Mouse (Mus musculus) embryonic facial prominence, embryonic 13.5 days (tissue): ENCODE measurements around the gene Prr15l. TPM values are rescaled to one million over a fixed set of nuclear protein-coding genes. Genes with fewer than 3 reads are reported as not detected.

Experiments used
- ATAC-seq: fragments of 200-750 bp; cut with Nextera tagmentation; 2 replicates; pipeline ENCODE4 v1.8.0; 2017; ENCODE audit warnings: low read depth; ENCODE audit not compliant: insufficient number of reproducible peaks, insufficient read depth, low FRiP score, low TSS enrichment
- H3K27ac ChIP-seq: fragments of 300-500 bp; sonication (generic); 2 replicates; pipeline ENCODE4 v1.5.1; 2015; ENCODE audit warnings: moderate library complexity, mild to moderate bottlenecking, inconsistent platforms
- H3K27me3 ChIP-seq: fragments of 300-500 bp; sonication (generic); 2 replicates; pipeline ENCODE4 v1.6.1; 2015; ENCODE audit warnings: mild to moderate bottlenecking, inconsistent platforms
- H3K36me3 ChIP-seq: fragments of 300-500 bp; sonication (generic); 2 replicates; pipeline ENCODE4 v1.6.1; 2015; ENCODE audit warnings: mild to moderate bottlenecking, inconsistent platforms
- H3K4me1 ChIP-seq: fragments of 300-500 bp; sonication (generic); 2 replicates; pipeline ENCODE4 v1.6.1; 2015; ENCODE audit warnings: inconsistent platforms
- H3K4me2 ChIP-seq: fragments of 300-500 bp; sonication (generic); 2 replicates; pipeline ENCODE4 v1.6.1; 2015; ENCODE audit warnings: moderate library complexity, mild to moderate bottlenecking, inconsistent platforms
- H3K4me3 ChIP-seq: fragments of 300-500 bp; sonication (generic); 2 replicates; pipeline ENCODE4 v1.5.1; 2015; ENCODE audit warnings: mild to moderate bottlenecking, inconsistent platforms
- H3K9ac ChIP-seq: fragments of 300-500 bp; sonication (generic); 2 replicates; pipeline ENCODE4 v1.6.1; 2015; ENCODE audit warnings: mild to moderate bottlenecking, inconsistent platforms
- H3K9me3 ChIP-seq: fragments of 300-500 bp; sonication (generic); 2 replicates; pipeline ENCODE4 v1.6.1; 2016; ENCODE audit warnings: inconsistent platforms
- WGBS: fragments of 180-500 bp; shearing (Covaris S2); methylation state at CpG from one replicate; pipeline ENCODE4 v1.1.7; 2015; ENCODE audit warnings: mixed read lengths; 5-methylcytosine and 5-hydroxymethylcytosine counted together
- polyA plus RNA-seq: library from polyadenylated mRNA; unstranded; fragments of >200 nt; fragmentation: Nextera tagmentation; extraction: Ambion mirVana; gene quantifications from 2 replicates; pipeline ENCODE4 v1.2.1, GENCODE M21; 2015

The Prr15l gene
- polyA plus RNA-seq, 1 experiment from 2014 or later: 2.4 TPM

DNA sequence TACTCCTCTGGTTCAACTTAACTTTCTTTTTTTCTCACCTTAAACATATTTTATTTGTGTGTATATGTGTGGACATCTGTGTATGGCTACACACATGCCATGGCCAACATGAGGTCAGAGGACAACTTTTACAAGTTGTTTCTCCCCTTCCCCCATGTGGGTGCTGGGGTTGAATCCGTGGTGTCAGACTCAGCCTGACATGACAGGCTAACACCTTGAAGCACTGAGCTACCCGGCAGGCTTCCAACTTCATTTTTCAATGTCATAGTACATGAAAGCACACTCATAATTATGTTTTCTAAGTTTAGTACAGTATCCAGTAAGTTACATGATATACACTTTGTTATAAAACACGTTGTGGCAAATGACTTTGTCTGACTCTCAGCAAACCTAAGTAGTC lies 42.4 kb downstream of the Prr15l start:
- no peak for ATAC-seq
- H3K9ac ChIP-seq: peak overlapping the region; percentile 51; the same call in 1 of the 2 replicates
- H3K4me3 ChIP-seq: no peak overlapping the region
- H3K36me3 ChIP-seq: no peaks in the 10 kb centered on the region
- no peaks in the 10 kb centered on the region for H3K27me3 ChIP-seq
- H3K9me3 ChIP-seq: no peaks in the 10 kb centered on the region
- no peak overlapping the region for H3K4me2 ChIP-seq
- H3K4me1 ChIP-seq: peaks cover 46% of the 10 kb centered on the region
- H3K27ac ChIP-seq: peak overlapping the region; percentile 58
- 80% methylated on average over 3 of the region's 3 CpGs for WGBS

DNA sequence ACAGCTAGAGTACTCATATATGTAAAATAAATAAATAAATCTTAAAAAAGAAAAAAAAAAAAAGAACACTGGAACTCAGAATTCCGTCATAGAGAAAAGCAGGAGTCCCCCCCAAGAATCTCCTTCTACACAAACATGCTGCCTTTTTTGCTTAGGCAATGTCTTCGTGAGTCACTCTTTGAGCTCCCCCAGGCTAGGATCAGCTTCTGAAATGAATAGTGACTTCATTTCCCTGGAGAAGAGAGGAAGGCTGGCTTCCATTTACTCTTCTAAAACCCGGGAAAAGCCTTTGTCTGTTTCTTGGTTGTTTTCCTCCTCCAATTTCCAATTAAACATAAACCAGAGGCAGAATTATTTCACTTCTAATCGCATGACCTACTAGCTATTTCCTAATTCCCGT lies 45.0 kb downstream of the Prr15l start:
- WGBS: 33% methylated on average over 5 of the region's 5 CpGs
- Histone ChIP-seq H3K9ac (no peak overlapping the region), H3K27me3 (no peaks in the 10 kb centered on the region), H3K4me3 (no peak overlapping the region), H3K4me2 (0 out of 2 replicates have a peak overlapping the region, but pooled peaks have one; percentile 11), H3K4me1 (peaks cover 59% of the 10 kb centered on the region), H3K27ac (peak overlapping the region; percentile 84), H3K9me3 (no peaks in the 10 kb centered on the region), H3K36me3 (no peaks in the 10 kb centered on the region)
- ATAC-seq: no peak

DNA sequence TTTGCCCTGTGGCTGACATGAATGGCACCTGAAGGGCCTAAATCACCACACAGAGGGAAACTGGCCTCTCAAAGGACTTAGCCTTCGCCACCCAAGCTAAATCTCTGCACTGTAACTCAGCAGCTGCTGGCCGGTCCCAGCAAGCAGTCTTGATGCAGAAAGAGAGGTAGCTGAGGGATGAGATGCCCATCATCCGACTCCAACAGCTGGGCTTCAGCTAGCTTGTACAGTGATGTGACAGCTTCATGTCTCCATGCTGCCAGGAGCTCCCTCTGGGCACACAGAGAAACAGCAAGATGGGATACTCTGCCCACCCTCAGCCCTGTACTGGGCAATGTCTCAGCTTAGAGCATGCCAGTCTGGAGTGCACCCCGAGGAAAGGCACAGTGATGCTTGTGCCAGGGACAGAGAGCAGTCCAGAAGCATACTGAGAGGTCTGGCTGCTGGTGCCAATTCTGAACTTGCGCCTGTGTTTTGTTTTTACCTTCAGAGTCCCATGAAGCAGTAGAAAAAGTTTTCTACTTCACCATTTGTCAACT lies 45.6 kb downstream of the Prr15l start:
- H3K4me1 ChIP-seq: peaks cover 62% of the 10 kb centered on the region
- no peaks in the 10 kb centered on the region for H3K9me3 ChIP-seq
- peak overlapping the region; percentile 51 for H3K9ac ChIP-seq
- peak overlapping the region; percentile 11; the same call in 1 of the 2 replicates for H3K4me2 ChIP-seq
- H3K36me3 ChIP-seq: no peaks in the 10 kb centered on the region
- H3K27ac ChIP-seq: peak overlapping the region; percentile 84
- 75% methylated on average over 5 of the region's 5 CpGs for WGBS
- no peaks in the 10 kb centered on the region for H3K27me3 ChIP-seq
- H3K4me3 ChIP-seq: no peak overlapping the region
- ATAC-seq: no peak

DNA sequence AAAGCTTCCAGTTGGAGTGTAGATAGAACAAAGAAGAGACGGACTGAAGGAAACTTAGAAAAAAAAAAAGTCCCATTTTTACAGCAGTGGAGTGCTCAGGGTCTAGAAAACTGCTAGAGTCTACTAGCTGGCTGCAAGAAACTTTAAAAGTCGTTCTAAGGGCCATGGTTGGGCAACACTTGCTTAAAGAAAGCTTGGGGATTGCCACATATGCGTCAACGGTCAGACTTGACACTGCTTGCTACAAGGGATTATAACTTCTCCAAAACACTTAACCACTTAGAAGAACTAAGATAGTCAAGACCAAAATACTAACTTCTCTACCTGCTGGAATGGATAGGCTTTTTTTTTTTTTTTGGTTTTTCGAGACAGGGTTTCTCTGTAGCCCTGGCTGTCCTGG lies 46.9 kb downstream of the Prr15l start:
- H3K36me3 ChIP-seq: no peaks in the 10 kb centered on the region
- H3K27me3 ChIP-seq: no peaks in the 10 kb centered on the region
- no peaks in the 10 kb centered on the region for H3K9me3 ChIP-seq
- 86% methylated on average over 5 of the region's 5 CpGs for WGBS
- H3K4me1 ChIP-seq: peaks cover 58% of the 10 kb centered on the region
- no peak for ATAC-seq
- no peak overlapping the region for H3K4me3 ChIP-seq
- H3K27ac ChIP-seq: no peak overlapping the region
- H3K9ac ChIP-seq: no peak overlapping the region
- no peak overlapping the region for H3K4me2 ChIP-seq

DNA sequence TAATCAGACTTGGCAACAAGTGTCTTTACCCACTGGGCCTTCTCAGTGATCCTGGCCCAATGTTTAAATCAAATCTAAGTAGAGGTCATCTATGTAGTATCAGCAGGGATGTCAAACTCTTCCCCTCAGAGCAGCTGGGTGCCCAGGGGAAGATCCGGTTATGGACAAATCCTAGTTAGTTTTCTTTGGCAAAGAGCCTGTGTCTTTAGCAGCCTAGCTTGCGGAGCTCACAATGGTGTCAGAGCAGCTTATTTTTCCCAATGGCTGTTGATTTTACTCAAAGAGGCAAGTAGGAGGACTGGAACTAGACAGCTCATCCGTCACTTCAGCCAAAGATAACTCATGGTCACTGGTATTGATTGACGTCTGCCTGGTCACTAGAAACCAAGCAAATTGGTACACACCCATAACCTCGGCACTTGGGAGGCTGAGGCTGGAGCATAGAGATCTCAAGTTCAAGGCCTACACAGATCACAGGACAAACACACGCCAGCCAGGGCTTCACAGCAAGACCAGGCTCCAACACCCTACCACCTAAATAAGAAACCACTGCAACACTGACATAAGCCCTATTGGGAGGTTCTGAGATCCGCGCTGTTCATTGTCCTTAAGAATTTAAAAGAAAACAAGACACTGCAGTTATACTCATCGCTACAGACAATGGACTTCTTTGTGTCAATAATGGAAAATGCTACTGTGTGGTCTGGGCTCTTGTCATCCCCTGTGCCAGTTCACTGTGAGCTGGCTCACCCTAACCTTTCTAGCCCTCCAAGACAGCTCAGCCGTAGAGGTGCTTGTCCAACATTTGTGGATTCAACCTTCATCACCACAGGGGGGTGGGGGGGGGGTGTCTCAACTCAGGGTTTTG lies 47.8 kb downstream of the Prr15l start:
- 77% methylated on average over 10 of the region's 10 CpGs for WGBS
- no peaks in the 10 kb centered on the region for H3K9me3 ChIP-seq
- peak overlapping the region; percentile 88 for H3K4me3 ChIP-seq
- H3K27me3 ChIP-seq: no peaks in the 10 kb centered on the region
- ATAC-seq: no peak
- peaks cover 51% of the 10 kb centered on the region for H3K4me1 ChIP-seq
- peak overlapping the region; percentile 63 for H3K4me2 ChIP-seq
- no peaks in the 10 kb centered on the region for H3K36me3 ChIP-seq
- H3K27ac ChIP-seq: peak overlapping the region; percentile 94; the same call in 1 of the 2 replicates
- H3K9ac ChIP-seq: peak overlapping the region; percentile 96

DNA sequence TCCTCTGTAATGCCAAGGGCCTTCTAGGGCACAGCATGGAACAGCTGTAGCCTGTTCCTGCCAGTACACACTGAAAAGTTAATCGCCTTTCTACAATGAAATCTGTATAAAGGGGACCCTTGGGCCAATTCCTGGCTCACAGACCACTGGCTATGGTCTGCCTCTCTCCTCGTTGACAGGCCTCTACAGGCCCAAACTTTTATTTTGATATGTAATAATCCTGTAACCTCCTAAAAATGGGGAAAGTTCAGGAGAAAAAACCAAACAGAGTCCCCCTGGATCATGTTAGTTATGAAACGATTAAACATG lies 48.4 kb downstream of the Prr15l start:
- Histone ChIP-seq H3K9me3 (no peaks in the 10 kb centered on the region), H3K4me2 (peak overlapping the region; percentile 63), H3K27me3 (no peaks in the 10 kb centered on the region), H3K27ac (peak overlapping the region; percentile 94; the same call in 1 of the 2 replicates), H3K4me3 (peak overlapping the region; percentile 88), H3K9ac (peak overlapping the region; percentile 96), H3K36me3 (no peaks in the 10 kb centered on the region), H3K4me1 (peaks cover 51% of the 10 kb centered on the region)
- no peak for ATAC-seq
- WGBS: 36% methylated on average over 3 of the region's 3 CpGs

DNA sequence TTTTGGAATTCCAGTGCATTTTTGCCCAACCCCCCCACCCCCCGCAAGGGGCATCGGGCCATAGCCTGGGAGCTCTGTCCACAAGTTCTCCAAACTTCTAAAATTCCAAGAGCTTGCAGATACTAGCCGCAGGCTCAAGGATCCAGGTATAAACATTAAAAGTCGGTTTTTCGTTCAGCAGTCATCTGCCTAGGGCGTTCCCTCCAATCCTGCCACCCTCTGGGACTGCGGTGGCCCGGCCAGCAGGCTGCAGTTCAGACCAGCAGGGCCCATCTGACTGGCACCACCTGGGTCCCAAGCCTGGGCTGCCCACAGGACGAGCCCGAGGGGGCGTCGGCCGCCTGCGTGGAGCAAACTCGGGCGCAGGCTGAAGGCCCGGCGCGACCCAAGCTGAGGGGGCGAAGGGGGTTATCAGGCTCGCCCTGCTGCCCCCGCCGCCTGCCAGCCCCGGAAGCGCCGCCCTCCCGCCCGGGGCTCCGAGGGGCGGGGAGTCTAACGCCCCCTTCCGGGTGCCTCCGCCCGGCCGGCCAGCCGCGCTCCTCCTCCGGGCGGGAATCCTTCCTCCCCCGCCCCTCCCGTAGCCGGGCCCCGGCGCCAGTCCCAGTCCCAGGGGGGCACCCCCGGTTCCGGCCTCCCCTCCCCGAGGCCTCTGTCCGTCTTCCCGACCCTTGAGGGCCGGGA lies 49.1 kb downstream of the Prr15l start:
- H3K27ac ChIP-seq: peak overlapping the region; percentile 94
- WGBS: under 1% methylated on average over 43 of the region's 50 CpGs
- H3K4me3 ChIP-seq: peak overlapping the region; percentile 88

DNA sequence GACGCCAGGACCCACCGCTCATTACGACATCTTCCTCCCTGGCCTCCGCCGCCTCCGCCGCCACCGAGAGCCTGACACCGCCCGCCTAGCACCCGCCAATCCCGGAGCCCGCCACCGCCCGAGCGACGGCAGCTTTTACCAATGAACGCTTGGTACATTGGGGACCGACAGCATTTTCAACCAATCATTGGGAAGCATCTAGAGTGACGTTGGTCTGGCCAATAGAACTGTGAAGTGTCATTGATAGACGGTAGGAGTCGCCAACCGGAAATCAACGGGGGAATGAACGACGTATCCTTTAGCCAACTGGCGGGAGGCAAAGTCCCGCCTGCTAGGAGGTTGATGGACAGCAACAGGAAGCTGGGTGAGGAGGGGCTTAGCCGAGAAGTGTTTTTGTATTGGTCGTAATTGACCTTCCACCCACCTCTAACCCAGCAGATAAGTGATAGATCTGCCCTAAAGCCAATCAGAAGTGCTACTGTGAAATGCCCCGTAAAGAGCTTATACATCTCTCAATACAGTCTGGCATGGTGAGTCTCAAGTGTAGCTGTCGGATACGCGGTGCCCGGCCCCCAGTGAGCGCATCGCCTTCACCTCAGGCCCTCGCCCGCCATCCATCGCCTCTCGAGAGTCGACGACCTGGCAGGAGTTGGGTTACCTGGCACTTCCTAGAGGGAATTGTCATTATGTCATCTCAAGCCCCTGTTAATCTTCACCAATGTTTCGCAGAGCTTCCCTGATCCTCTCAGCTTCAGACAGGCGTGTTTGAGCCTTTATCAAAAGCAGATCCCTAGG lies 49.9 kb downstream of the Prr15l start:
- Histone ChIP-seq H3K27ac (peak overlapping the region; percentile 94), H3K4me2 (peak overlapping the region; percentile 77), H3K27me3 (no peaks in the 10 kb centered on the region), H3K4me1 (peaks cover 46% of the 10 kb centered on the region), H3K9me3 (no peaks in the 10 kb centered on the region), H3K36me3 (no peaks in the 10 kb centered on the region), H3K4me3 (peak overlapping the region; percentile 88), H3K9ac (peak overlapping the region; percentile 96)
- WGBS: under 1% methylated on average over 45 of the region's 45 CpGs
- ATAC-seq: peak; percentile 97

More for the DNA sequence above, 49.1 kb downstream of the Prr15l start:
- peak; percentile 60 for ATAC-seq
- H3K36me3 ChIP-seq: no peaks in the 10 kb centered on the region
- no peaks in the 10 kb centered on the region for H3K27me3 ChIP-seq
- H3K9ac ChIP-seq: peak overlapping the region; percentile 96
- H3K9me3 ChIP-seq: no peaks in the 10 kb centered on the region
- H3K4me1 ChIP-seq: peaks cover 46% of the 10 kb centered on the region
- H3K4me2 ChIP-seq: peak overlapping the region; percentile 63

DNA sequence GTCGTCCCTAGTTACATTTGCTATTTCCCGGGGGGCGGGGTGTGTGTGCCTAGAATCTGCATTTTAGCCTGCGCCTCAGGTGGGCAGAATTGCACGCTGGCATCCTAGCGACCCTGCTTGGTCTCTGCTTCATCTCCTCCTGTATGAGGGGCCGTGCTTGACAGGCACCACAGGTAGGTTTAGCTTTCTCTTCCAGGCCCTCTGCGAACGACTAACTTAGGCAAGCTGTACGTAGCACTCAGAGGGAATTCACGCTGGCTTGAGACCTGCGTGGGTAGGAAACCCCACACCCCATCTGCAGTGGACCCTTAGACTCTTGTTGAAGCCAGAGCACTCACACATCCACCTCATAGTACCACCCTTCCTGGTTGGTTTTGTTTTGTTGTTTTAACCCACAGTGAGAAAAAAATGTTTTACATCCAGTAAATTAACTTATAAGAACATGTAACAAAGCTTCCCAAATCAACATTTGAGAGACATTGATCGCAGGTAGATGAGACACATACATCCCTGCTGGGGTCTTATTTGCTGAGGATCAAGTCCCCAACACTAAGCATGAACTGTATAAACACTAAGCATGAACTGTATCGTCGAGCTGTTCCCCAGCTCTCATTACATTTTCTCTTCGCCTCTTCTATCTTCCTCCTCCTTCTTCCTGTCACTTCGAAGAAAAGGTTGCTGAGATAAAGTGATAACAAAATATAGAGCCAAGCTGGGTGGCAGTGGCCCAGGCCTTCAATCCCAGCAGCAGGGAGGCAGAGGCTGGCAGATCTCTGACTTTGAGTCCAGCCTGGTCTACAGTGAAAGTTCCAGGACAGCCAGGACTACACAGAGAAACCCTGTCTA lies 50.7 kb downstream of the Prr15l start:
- Histone ChIP-seq H3K4me3 (peak overlapping the region; percentile 88), H3K4me1 (peaks cover 38% of the 10 kb centered on the region), H3K9ac (peak overlapping the region; percentile 79), H3K27me3 (peaks cover 5% of the 10 kb centered on the region; the same call in 1 of the 2 replicates), H3K36me3 (no peaks in the 10 kb centered on the region), H3K9me3 (no peaks in the 10 kb centered on the region), H3K4me2 (peak overlapping the region; percentile 77), H3K27ac (peak overlapping the region; percentile 84)
- WGBS: 28% methylated on average over 17 of the region's 17 CpGs
- ATAC-seq: no peak

DNA sequence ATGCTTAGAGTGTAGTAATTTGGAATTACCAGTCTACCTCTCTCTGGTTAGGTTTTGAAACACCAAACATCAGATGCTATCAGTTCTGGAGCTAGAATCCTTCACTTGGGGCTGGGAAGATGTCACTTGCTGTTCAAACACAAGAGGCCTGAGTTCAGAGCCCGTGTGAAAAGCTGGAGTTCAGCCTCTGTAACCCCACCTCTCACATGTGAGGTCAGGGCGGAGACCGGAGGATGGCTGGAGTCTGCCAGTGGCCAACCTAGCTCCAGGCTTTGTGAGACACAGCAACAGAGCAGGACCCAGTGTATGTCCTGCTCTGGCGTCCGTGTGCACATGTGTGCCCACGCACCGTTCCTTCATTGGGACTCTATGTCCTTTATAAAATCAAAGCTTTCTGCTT lies 51.4 kb downstream of the Prr15l start:
- Histone ChIP-seq H3K27ac (no peak overlapping the region), H3K36me3 (no peaks in the 10 kb centered on the region), H3K4me2 (no peak overlapping the region), H3K9ac (no peak overlapping the region), H3K27me3 (peaks cover 12% of the 10 kb centered on the region), H3K4me3 (no peak overlapping the region), H3K9me3 (no peaks in the 10 kb centered on the region), H3K4me1 (peaks cover 31% of the 10 kb centered on the region)
- WGBS: 74% methylated on average over 7 of the region's 7 CpGs
- ATAC-seq: no peak
